Mouse (Mus musculus) CD4-positive helper T cell, adult 2 months (primary cell): ENCODE measurements around the gene Kbtbd8.

ENCODE experiments used
- DNase-seq: peaks from one replicate; pipeline ENCODE4 v3.0.0-alpha.2; 2012; ENCODE audit warnings: low read depth, missing footprints, low spot score

Gene Kbtbd8

DNA sequence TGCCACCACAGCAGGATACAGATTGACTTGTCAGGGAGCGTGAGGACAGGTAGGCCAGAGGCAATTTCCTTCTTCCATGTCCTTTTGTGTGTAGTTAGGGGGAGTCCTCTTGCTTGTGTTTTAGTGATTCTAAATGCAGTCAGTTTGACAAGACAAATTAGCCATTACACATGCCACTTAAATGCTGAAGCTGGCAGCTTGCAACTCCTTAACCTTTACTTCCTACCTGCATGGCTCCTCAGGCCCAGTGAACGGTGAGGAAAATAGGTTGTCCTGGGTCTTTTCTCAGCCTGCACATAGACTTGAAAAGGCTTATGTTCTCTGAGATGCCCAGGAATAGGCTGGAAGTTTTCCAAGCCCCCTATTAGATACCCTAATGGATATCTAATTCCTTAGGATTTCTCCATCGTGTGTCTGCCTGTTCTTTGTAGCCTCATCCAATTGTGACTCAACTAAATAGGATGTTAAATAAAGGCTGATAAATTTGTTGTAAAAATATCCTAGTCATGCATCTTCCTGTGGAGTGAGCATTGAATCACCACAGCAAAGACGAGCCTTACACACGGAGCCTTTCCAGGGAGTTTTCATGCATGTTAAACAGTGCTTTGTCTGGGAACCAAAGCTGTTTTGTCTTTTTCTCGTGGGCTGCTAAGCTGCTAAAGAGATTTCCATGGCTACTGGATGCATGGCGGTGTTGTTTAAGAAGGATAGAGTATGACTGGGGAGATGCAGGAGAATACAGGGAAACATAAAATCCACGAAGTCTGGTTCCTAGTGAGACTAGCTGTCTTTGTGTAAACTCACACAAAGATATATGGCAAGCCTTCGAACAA, 57.5 kb downstream of the Kbtbd8 start:
- DNase-seq = no peak
